Mouse (Mus musculus): ENCODE results near the gene Hs2st1. TPM values are rescaled to one million over a fixed set of nuclear protein-coding genes. Genes with fewer than 3 reads are reported as not detected.
"Not testable (repeated sequence)": the region's sequence is repeated elsewhere in the genome, so short reads cannot be mapped to it uniquely, and the experiment has no call there.

The Hs2st1 gene
- polyA plus RNA-seq, 1 experiment: not detected

- TF ChIP-seq POLR2A (IDR thresholded peaks at IDR 0.05; ENCODE audit: insufficient read depth, low read depth, low read length) (no peak), CTCF (IDR thresholded peaks at IDR 0.05; ENCODE audit: insufficient read depth, low read depth, low read length) (no peak)
- 62% methylated on average over 5 of the region's 5 CpGs for WGBS
These were observed 40.8 kb upstream of the Hs2st1 start for GRCm38 (mm10) chr3:144610759-144611158.

GRCm38 (mm10) chr3:144608090-144608489 is 38.1 kb upstream of the Hs2st1 start:
- Histone ChIP-seq H3K4me1 (ENCODE audit: control insufficient read depth, insufficient read depth, low read length) (peaks cover 2% of the 10 kb centered on the region; the same call in 1 of the 2 replicates), H3K4me3 (ENCODE audit: insufficient read depth, low read depth, low read length) (no peak overlapping the region), H3K27ac (ENCODE audit: insufficient read depth, low read depth, low read length) (no peak overlapping the region)
- 93% methylated on average over 5 of the region's 5 CpGs for WGBS
- TF ChIP-seq POLR2A (IDR thresholded peaks at IDR 0.05; ENCODE audit: insufficient read depth, low read depth, low read length): no peak
- no peak for TF ChIP-seq CTCF (IDR thresholded peaks at IDR 0.05; ENCODE audit: insufficient read depth, low read depth, low read length)

More at GRCm38 (mm10) chr3:144610759-144611158, 40.8 kb upstream of the Hs2st1 start:
- no peak overlapping the region for H3K27ac ChIP-seq (ENCODE audit: insufficient read depth, low read depth, low read length)
- H3K4me3 ChIP-seq (ENCODE audit: insufficient read depth, low read depth, low read length): no peak overlapping the region
- peaks cover 2% of the 10 kb centered on the region; the same call in 1 of the 2 replicates for H3K4me1 ChIP-seq (ENCODE audit: control insufficient read depth, insufficient read depth, low read length)

GRCm38 (mm10) chr3:144606449-144606848 is 36.5 kb upstream of the Hs2st1 start:
- Histone ChIP-seq H3K27ac (ENCODE audit: insufficient read depth, low read depth, low read length) (no peak overlapping the region), H3K4me1 (ENCODE audit: control insufficient read depth, insufficient read depth, low read length) (peaks cover 2% of the 10 kb centered on the region; the same call in 1 of the 2 replicates), H3K4me3 (ENCODE audit: insufficient read depth, low read depth, low read length) (no peak overlapping the region)
- WGBS: 77% methylated on average over 4 of the region's 4 CpGs
- TF ChIP-seq CTCF (IDR thresholded peaks at IDR 0.05; ENCODE audit: insufficient read depth, low read depth, low read length) (no peak), POLR2A (IDR thresholded peaks at IDR 0.05; ENCODE audit: insufficient read depth, low read depth, low read length) (no peak)

- not testable (repeated sequence) for H3K4me3 ChIP-seq (ENCODE audit: insufficient read depth, low read depth, low read length); H3K27ac ChIP-seq (ENCODE audit: insufficient read depth, low read depth, low read length); H3K4me1 ChIP-seq (ENCODE audit: control insufficient read depth, insufficient read depth, low read length)
- 75% methylated on average over 7 of the region's 7 CpGs for WGBS
These were observed 35.8 kb upstream of the Hs2st1 start for GRCm38 (mm10) chr3:144605811-144606210.

DNA sequence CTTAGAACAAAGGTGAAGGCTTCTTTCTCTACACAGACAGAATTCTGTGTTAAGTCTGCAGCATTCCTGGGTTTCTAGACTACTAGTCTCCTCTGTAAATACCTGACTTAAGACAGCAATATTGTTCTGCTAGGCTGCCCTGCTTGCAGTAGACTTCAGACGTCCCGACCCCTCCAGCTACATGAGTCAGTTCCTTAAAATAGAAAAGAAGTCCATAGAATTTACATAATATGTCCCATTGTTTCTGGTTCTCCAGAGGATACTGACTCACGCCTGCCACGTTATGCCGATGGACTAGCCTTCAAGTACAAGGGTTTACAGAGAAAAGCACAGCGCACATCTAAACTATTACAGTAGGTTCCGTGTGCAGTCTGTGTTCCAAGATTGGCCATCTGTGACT is 34.2 kb upstream of the Hs2st1 start:
- no peak overlapping the region for H3K27ac ChIP-seq (ENCODE audit: insufficient read depth, low read depth, low read length)
- 54% methylated on average over 7 of the region's 7 CpGs for WGBS
- TF ChIP-seq POLR2A (IDR thresholded peaks at IDR 0.05; ENCODE audit: insufficient read depth, low read depth, low read length): no peak
- TF ChIP-seq CTCF (IDR thresholded peaks at IDR 0.05; ENCODE audit: insufficient read depth, low read depth, low read length): no peak
- no peaks in the 10 kb centered on the region for H3K4me1 ChIP-seq (ENCODE audit: control insufficient read depth, insufficient read depth, low read length)
- no peak overlapping the region for H3K4me3 ChIP-seq (ENCODE audit: insufficient read depth, low read depth, low read length)

DNA sequence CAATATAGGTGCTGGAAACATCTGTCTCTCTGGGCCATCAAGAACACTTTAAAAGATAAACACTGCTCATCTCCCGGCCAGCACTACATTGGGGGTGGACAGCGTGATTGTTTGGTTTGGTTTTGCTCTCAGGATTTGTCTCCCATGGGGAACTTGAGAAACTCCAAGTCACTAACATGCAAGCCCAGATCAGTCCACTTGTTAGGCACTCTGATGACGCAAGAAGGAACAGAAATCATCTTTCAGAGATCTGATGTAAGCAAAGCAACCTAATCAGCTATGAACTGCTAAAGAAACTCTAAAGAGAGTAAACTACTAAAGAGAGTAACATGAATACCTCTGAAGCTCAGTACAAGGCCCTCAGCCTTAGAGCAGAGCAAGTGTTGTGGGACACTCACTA is 33.6 kb upstream of the Hs2st1 start:
- WGBS: 96% methylated on average over 3 of the region's 3 CpGs
- TF ChIP-seq POLR2A (IDR thresholded peaks at IDR 0.05; ENCODE audit: insufficient read depth, low read depth, low read length) (no peak), CTCF (IDR thresholded peaks at IDR 0.05; ENCODE audit: insufficient read depth, low read depth, low read length) (no peak)

GRCm38 (mm10) chr3:144602819-144603218 is 32.8 kb upstream of the Hs2st1 start:
- Histone ChIP-seq H3K4me3 (ENCODE audit: insufficient read depth, low read depth, low read length) (no peak overlapping the region), H3K4me1 (ENCODE audit: control insufficient read depth, insufficient read depth, low read length) (no peaks in the 10 kb centered on the region), H3K27ac (ENCODE audit: insufficient read depth, low read depth, low read length) (no peak overlapping the region)
- TF ChIP-seq CTCF (IDR thresholded peaks at IDR 0.05; ENCODE audit: insufficient read depth, low read depth, low read length) (no peak), POLR2A (IDR thresholded peaks at IDR 0.05; ENCODE audit: insufficient read depth, low read depth, low read length) (no peak)
- 85% methylated on average over 7 of the region's 7 CpGs for WGBS

More for the DNA sequence above, 33.6 kb upstream of the Hs2st1 start:
- H3K4me1 ChIP-seq (ENCODE audit: control insufficient read depth, insufficient read depth, low read length): no peaks in the 10 kb centered on the region
- no peak overlapping the region for H3K27ac ChIP-seq (ENCODE audit: insufficient read depth, low read depth, low read length)
- H3K4me3 ChIP-seq (ENCODE audit: insufficient read depth, low read depth, low read length): no peak overlapping the region

DNA sequence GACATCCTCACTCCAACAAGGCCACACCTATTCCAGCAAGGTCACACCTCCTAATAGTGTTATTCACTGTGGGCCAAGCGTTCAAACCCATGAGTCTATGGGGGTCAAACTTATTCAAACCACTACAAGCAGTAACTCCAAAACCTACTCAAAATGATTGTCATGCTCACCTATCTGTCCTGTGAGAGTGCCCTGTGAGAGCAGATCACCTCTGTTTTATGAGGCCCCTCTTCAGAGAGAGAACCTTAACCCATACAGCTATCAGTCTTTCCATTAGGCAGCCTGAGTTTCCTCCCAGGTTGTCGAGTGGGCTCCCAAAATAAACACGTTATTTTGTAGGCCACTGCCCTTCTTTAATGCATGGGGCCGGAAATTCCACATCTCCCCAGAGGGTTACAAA is 32.4 kb upstream of the Hs2st1 start:
- Histone ChIP-seq H3K27ac (ENCODE audit: insufficient read depth, low read depth, low read length) (no peak overlapping the region), H3K4me3 (ENCODE audit: insufficient read depth, low read depth, low read length) (no peak overlapping the region), H3K4me1 (ENCODE audit: control insufficient read depth, insufficient read depth, low read length) (no peaks in the 10 kb centered on the region)
- TF ChIP-seq CTCF (IDR thresholded peaks at IDR 0.05; ENCODE audit: insufficient read depth, low read depth, low read length): no peak
- TF ChIP-seq POLR2A (IDR thresholded peaks at IDR 0.05; ENCODE audit: insufficient read depth, low read depth, low read length): no peak
- 85% methylated on average over 4 of the region's 4 CpGs for WGBS

DNA sequence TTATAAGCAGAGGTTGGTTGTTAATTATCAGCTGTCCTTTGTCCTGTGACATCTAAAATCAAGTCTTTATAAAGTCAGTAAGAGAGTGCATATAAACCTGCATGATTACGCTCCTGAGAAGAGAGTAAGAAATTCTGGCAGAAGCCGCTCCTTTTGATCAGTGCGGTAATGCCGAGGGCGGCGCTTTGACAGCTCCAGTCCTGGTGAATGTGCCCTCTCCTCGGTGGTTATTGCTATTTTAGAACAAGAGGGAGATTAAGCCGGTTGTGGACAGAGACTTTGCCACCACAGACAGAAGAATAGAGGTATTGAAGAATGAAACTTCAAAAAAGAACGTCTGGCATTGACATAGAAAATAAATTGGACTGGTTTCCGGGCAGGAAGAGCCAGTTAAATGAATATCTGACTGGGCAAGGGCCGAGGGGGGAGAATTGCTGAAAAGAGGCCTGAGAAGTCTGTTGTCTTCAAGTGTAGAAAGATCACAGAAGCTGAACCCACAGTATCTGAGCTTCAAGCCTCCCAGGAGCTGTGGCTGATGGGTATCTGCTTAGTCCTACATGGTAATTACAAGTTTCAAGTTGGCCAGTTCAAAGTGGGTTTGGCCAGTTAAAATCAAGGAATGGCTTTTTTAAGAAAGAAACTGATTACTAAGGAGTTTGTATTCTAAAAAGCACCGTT is 27.9 kb upstream of the Hs2st1 start:
- no peak overlapping the region for H3K27ac ChIP-seq (ENCODE audit: insufficient read depth, low read depth, low read length)
- 60% methylated on average over 12 of the region's 12 CpGs for WGBS
- H3K4me3 ChIP-seq (ENCODE audit: insufficient read depth, low read depth, low read length): no peak overlapping the region
- H3K4me1 ChIP-seq (ENCODE audit: control insufficient read depth, insufficient read depth, low read length): no peaks in the 10 kb centered on the region
- TF ChIP-seq CTCF (IDR thresholded peaks at IDR 0.05; ENCODE audit: insufficient read depth, low read depth, low read length): no peak
- TF ChIP-seq POLR2A (IDR thresholded peaks at IDR 0.05; ENCODE audit: insufficient read depth, low read depth, low read length): no peak

All from olfactory bulb, adult 2 months (tissue).